Mouse (Mus musculus) kidney, adult 9 months (tissue): ENCODE results near the gene Gcn1l1.

ENCODE experiments used
- DNase-seq: peaks from one replicate; pipeline ENCODE4 v3.0.0; 2022

Gcn1l1 gene

GRCm38 (mm10) chr5:115619690-115620089 is 54.6 kb downstream of the Gcn1l1 start:
- no peak for DNase-seq

GRCm38 (mm10) chr5:115622686-115623085 is 57.6 kb downstream of the Gcn1l1 start:
- DNase-seq, result no peak

- DNase-seq, result no peak
These were observed 58.8 kb downstream of the Gcn1l1 start for GRCm38 (mm10) chr5:115623694-115624440.

GRCm38 (mm10) chr5:115626237-115626886 is 61.3 kb downstream of the Gcn1l1 start:
- DNase-seq, result no peak

GRCm38 (mm10) chr5:115628083-115628482 is 63.0 kb downstream of the Gcn1l1 start:
- no peak for DNase-seq

GRCm38 (mm10) chr5:115629672-115630071 is 64.6 kb downstream of the Gcn1l1 start:
- DNase-seq, result no peak

- no peak for DNase-seq
These were observed 65.2 kb downstream of the Gcn1l1 start for GRCm38 (mm10) chr5:115630291-115630690.

GRCm38 (mm10) chr5:115631505-115632357 is 66.7 kb downstream of the Gcn1l1 start, which contains the start of gene Rab35:
Gene Rab35 (plus strand): TSS chr5:115631908.
- peak; percentile 95 for DNase-seq

GRCm38 (mm10) chr5:115632358-115632714 is 67.3 kb downstream of the Gcn1l1 start:
- peak; percentile 36 for DNase-seq

- DNase-seq, result no peak
These were observed 68.0 kb downstream of the Gcn1l1 start for GRCm38 (mm10) chr5:115633060-115633459.

- DNase-seq, result no peak
These were observed 69.0 kb downstream of the Gcn1l1 start for GRCm38 (mm10) chr5:115634046-115634445.

- DNase-seq, result no peak
These were observed 70.5 kb downstream of the Gcn1l1 start for GRCm38 (mm10) chr5:115635536-115635935.

GRCm38 (mm10) chr5:115644192-115644591 is 79.1 kb downstream of the Gcn1l1 start:
- DNase-seq, result no peak

GRCm38 (mm10) chr5:115648876-115649275 is 83.8 kb downstream of the Gcn1l1 start:
- DNase-seq, result no peak

GRCm38 (mm10) chr5:115649699-115650098 is 84.6 kb downstream of the Gcn1l1 start:
- no peak for DNase-seq

GRCm38 (mm10) chr5:115650885-115651284 is 85.8 kb downstream of the Gcn1l1 start:
- DNase-seq, result no peak

- DNase-seq, result no peak
These were observed 86.8 kb downstream of the Gcn1l1 start for GRCm38 (mm10) chr5:115651821-115652220.

- DNase-seq, result peak; percentile 100
These were observed 87.9 kb downstream of the Gcn1l1 start for GRCm38 (mm10) chr5:115652681-115653575.

- no peak for DNase-seq
These were observed 88.7 kb downstream of the Gcn1l1 start for GRCm38 (mm10) chr5:115653776-115654175.

GRCm38 (mm10) chr5:115656677-115657076 is 91.6 kb downstream of the Gcn1l1 start:
- DNase-seq, result no peak

GRCm38 (mm10) chr5:115657234-115657633 is 92.2 kb downstream of the Gcn1l1 start:
- DNase-seq, result no peak

GRCm38 (mm10) chr5:115658352-115658751 is 93.3 kb downstream of the Gcn1l1 start:
- no peak for DNase-seq
